Mouse (Mus musculus) heart, embryonic 11.5 days (tissue): ENCODE results near the gene Mien1. TPM values are rescaled to one million over a fixed set of nuclear protein-coding genes. Genes with fewer than 3 reads are reported as not detected.

ENCODE experiments used
- ATAC-seq: fragments of 200-750 bp; cut with Nextera tagmentation; replicated peaks from 2 replicates; pipeline ENCODE4 v1.8.0; 2017; ENCODE audit warnings: moderate library complexity; ENCODE audit not compliant: insufficient number of reproducible peaks, low FRiP score, low TSS enrichment
- H3K27ac ChIP-seq: fragments of 300-500 bp; sonication (generic); 2 replicates; pipeline ENCODE4 v1.5.1; 2014; ENCODE audit warnings: mild to moderate bottlenecking, low read depth, low read length
- H3K27me3 ChIP-seq: fragments of 300-500 bp; sonication (generic); 2 replicates; pipeline ENCODE4 v1.6.1; 2014; ENCODE audit warnings: mild to moderate bottlenecking, low read length, mixed read lengths; ENCODE audit not compliant: control insufficient read depth, insufficient read depth
- H3K36me3 ChIP-seq: fragments of 300-500 bp; sonication (generic); 2 replicates; pipeline ENCODE4 v1.6.1; 2014; ENCODE audit warnings: mild to moderate bottlenecking, low read length, moderate library complexity, mixed read lengths; ENCODE audit not compliant: control insufficient read depth, insufficient read depth
- H3K4me1 ChIP-seq: fragments of 300-500 bp; sonication (generic); 2 replicates; pipeline ENCODE4 v1.6.1; 2014; ENCODE audit warnings: low read length; ENCODE audit not compliant: control insufficient read depth, insufficient read depth
- H3K4me2 ChIP-seq: fragments of 300-500 bp; sonication (generic); 2 replicates; pipeline ENCODE4 v1.6.1; 2014; ENCODE audit warnings: mild to moderate bottlenecking, moderate library complexity
- H3K4me3 ChIP-seq: fragments of 300-500 bp; sonication (generic); 2 replicates; pipeline ENCODE4 v1.5.1; 2014; ENCODE audit warnings: low read depth, low read length
- H3K9ac ChIP-seq: fragments of 300-500 bp; sonication (generic); 2 replicates; pipeline ENCODE4 v1.6.1; 2014; ENCODE audit warnings: mild to moderate bottlenecking, low read depth, low read length, moderate library complexity
- H3K9me3 ChIP-seq: fragments of 300-500 bp; sonication (generic); replicated peaks from 2 replicates; pipeline ENCODE4 v1.6.1; 2016; ENCODE audit warnings: low read length; ENCODE audit not compliant: control insufficient read depth
- WGBS: fragments of 180-500 bp; shearing (Covaris S2); extraction: QIAGEN DNeasy Blood & Tissue Kit; methylation state at CpG from one replicate; pipeline ENCODE4 v1.1.7; 2014; ENCODE audit not compliant: insufficient replicate concordance; 5-methylcytosine and 5-hydroxymethylcytosine counted together
- polyA plus RNA-seq: library from polyadenylated mRNA; unstranded; fragments of >200 nt; fragmentation: Nextera tagmentation; extraction: Ambion mirVana; gene quantifications from 2 replicates; pipeline ENCODE4 v1.2.1, GENCODE M21; 2014

Mien1 gene
- polyA plus RNA-seq, 1 experiment from 2014 or later, result 107 TPM

DNA sequence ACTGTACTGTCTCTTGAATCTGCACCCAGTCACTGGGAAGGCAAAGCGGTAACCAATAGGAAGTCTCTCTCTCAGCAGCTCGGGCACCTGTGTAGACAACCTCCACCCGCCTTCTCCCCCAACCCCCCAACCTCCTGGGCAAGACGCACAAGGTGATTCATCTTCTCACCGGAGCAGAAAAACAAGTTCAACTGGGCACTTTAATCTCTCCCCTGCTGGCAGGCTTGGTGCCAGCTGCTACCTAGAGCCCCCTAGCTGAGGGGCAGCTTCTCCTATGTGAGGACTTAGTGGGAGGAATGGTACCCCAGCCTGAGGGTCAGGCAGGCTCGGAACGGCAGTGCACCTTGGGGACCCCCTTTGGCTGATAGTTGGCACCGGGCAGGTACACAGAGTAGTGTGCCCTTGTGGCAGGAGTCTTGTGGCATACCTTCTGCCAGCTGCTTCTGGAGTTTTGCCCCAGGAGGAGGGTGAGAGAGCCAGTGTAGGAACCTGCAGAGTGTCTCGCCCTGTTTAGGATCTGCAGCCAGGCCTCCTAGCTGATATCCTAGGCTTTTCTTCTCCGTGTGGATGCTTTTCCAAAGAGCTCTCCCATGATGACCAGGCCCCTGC lies 19.7 kb downstream of the Mien1 start:
- Histone ChIP-seq H3K4me2 (no peak overlapping the region), H3K36me3 (peaks cover 16% of the 10 kb centered on the region), H3K4me3 (no peak overlapping the region), H3K4me1 (peaks cover 46% of the 10 kb centered on the region), H3K9ac (0 out of 2 replicates have a peak overlapping the region, but pooled peaks have one; percentile 10), H3K9me3 (no peaks in the 10 kb centered on the region), H3K27me3 (no peaks in the 10 kb centered on the region), H3K27ac (peak overlapping the region; percentile 29; the same call in 1 of the 2 replicates)
- no peak for ATAC-seq
- WGBS, result 78% methylated on average over 10 of the region's 10 CpGs

DNA sequence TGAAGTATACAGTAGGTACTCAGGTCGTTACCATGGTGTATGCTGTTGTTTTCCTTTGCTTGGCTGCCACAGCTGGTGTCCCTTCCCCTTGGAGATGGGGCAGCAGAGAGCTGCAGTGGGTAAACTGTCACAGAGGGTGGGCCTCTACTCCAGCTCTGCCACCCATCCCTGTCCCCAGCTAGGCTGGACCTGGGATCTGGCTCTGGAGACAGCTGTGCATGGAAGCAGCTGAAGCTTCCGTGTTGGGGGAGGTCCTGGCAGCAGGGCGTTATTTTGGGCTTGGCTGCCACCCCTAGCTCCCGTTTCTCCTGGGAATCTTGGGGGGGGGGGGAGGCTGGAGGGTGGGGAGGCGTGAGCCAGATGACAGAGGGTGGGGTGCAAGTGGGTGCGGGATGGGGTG lies 20.5 kb downstream of the Mien1 start:
- Histone ChIP-seq H3K4me2 (no peak overlapping the region), H3K27ac (no peak overlapping the region), H3K27me3 (no peaks in the 10 kb centered on the region), H3K4me1 (peaks cover 51% of the 10 kb centered on the region), H3K36me3 (peaks cover 13% of the 10 kb centered on the region), H3K9me3 (no peaks in the 10 kb centered on the region), H3K9ac (no peak overlapping the region), H3K4me3 (no peak overlapping the region)
- no peak for ATAC-seq
- WGBS, result 50% methylated on average over 6 of the region's 6 CpGs

DNA sequence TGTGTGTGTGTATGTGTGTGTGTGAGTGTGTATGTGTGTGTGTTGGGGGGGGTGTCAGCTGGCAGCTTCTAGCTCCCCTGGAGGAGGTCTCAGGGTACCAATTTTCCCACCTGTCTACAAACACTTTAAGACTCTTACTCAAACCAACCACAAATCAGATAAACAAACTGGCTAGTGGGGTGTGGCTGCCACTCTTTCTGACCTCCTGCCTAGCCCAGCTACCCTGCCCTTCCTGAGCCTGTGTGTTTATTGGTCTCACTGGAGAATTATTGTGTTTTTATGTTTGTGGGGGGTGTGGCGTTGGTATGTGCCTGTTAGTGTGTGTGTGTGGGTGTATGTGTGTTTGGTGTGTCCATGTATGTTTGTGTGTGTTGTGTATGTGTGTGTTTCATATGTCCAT lies 21.7 kb downstream of the Mien1 start:
- H3K9me3 ChIP-seq, result no peaks in the 10 kb centered on the region
- no peak for ATAC-seq

GRCm38 (mm10) chr11:98414162-98414561 lies 24.6 kb downstream of the Mien1 start:
- H3K4me1 ChIP-seq, result peaks cover 63% of the 10 kb centered on the region
- H3K27ac ChIP-seq, result no peak overlapping the region
- H3K36me3 ChIP-seq, result no peaks in the 10 kb centered on the region
- peak overlapping the region; percentile 80 for H3K4me2 ChIP-seq
- H3K9ac ChIP-seq, result peak overlapping the region; percentile 97
- H3K27me3 ChIP-seq, result no peaks in the 10 kb centered on the region
- peak overlapping the region; percentile 97 for H3K4me3 ChIP-seq
- 36% methylated on average over 2 of the region's 2 CpGs for WGBS
- no peak for ATAC-seq
- no peaks in the 10 kb centered on the region for H3K9me3 ChIP-seq

More for the DNA sequence above, 21.7 kb downstream of the Mien1 start:
- H3K4me1 ChIP-seq, result peaks cover 51% of the 10 kb centered on the region
- H3K9ac ChIP-seq, result no peak overlapping the region
- no peak overlapping the region for H3K4me3 ChIP-seq
- no peak overlapping the region for H3K27ac ChIP-seq
- 79% methylated on average over 1 of the region's 1 CpGs for WGBS
- no peaks in the 10 kb centered on the region for H3K27me3 ChIP-seq
- peaks cover 5% of the 10 kb centered on the region for H3K36me3 ChIP-seq
- no peak overlapping the region for H3K4me2 ChIP-seq

- 16% methylated on average over 7 of the region's 7 CpGs for WGBS
- Histone ChIP-seq H3K4me3 (peak overlapping the region; percentile 97), H3K27ac (no peak overlapping the region; the same call in 1 of the 2 replicates), H3K9ac (peak overlapping the region; percentile 97), H3K4me1 (peaks cover 63% of the 10 kb centered on the region), H3K9me3 (no peaks in the 10 kb centered on the region), H3K36me3 (no peaks in the 10 kb centered on the region), H3K27me3 (no peaks in the 10 kb centered on the region), H3K4me2 (peak overlapping the region; percentile 80)
- no peak for ATAC-seq
These were observed 25.1 kb downstream of the Mien1 start for GRCm38 (mm10) chr11:98413731-98414130.

- Histone ChIP-seq H3K9ac (peak overlapping the region; percentile 97), H3K9me3 (no peaks in the 10 kb centered on the region), H3K27me3 (no peaks in the 10 kb centered on the region), H3K36me3 (no peaks in the 10 kb centered on the region), H3K4me3 (peak overlapping the region; percentile 97), H3K27ac (peak overlapping the region; percentile 97), H3K4me2 (peak overlapping the region; percentile 80), H3K4me1 (peaks cover 56% of the 10 kb centered on the region)
- WGBS, result 0% methylated on average over 39 of the region's 40 CpGs
- 0 out of 2 replicates have a peak, but pooled peaks have one; percentile 6 for ATAC-seq
These were observed 25.9 kb downstream of the Mien1 start for GRCm38 (mm10) chr11:98412797-98413301.

DNA sequence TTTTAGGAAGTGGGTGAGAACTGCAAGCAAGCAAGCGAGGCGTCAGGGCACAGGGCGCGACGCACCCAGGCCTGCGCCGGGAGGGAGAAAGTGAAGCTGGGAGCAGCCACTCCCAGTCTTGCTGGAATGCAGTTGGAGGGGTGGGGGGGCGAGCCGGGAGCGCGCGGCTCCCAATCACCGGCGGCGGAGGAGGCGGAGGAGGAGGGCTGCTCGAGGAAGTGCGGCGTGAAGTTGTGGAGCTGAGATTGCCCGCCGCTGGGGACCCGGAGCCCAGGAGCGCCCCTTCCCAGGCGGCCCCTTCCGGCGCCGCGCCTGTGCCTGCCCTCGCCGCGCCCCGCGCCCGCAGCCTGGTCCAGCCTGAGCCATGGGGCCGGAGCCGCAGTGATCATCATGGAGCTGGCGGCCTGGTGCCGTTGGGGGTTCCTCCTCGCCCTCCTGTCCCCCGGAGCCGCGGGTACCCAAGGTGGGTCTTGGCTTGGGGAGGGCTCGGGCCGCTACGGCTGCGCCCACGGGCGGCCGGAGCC lies 26.5 kb downstream of the Mien1 start, which contains the start of gene Erbb2:
Gene Erbb2, plus strand, starts transcription at position 198 of the 524 bp plus-strand sequence.
- peak within 1 kb of the TSS; percentile 97 for H3K27ac ChIP-seq
- H3K4me2 ChIP-seq, result peak within 1 kb of the TSS; percentile 80
- no peaks in the 10 kb centered on the region for H3K27me3 ChIP-seq
- WGBS, result under 1% methylated on average over 32 of the region's 49 CpGs
- H3K4me1 ChIP-seq, result peaks cover 52% of the 10 kb centered on the region
- peak within 1 kb of the TSS; percentile 97 for H3K9ac ChIP-seq
- no peaks in the 10 kb centered on the region for H3K9me3 ChIP-seq
- H3K4me3 ChIP-seq, result peak within 1 kb of the TSS; percentile 97
- ATAC-seq, result peak; percentile 69; the same call in 1 of the 2 replicates
- H3K36me3 ChIP-seq, result no peaks in the 10 kb centered on the region

GRCm38 (mm10) chr11:98409341-98409822 lies 29.4 kb downstream of the Mien1 start:
- 0 out of 2 replicates have a peak, but pooled peaks have one; percentile 31 for ATAC-seq
- H3K9me3 ChIP-seq, result no peaks in the 10 kb centered on the region
- H3K4me2 ChIP-seq, result peak overlapping the region; percentile 45
- no peaks in the 10 kb centered on the region for H3K36me3 ChIP-seq
- peak overlapping the region; percentile 73 for H3K27ac ChIP-seq
- H3K27me3 ChIP-seq, result no peaks in the 10 kb centered on the region
- peaks cover 33% of the 10 kb centered on the region for H3K4me1 ChIP-seq
- H3K9ac ChIP-seq, result peak overlapping the region; percentile 54; the same call in 1 of the 2 replicates
- WGBS, result 4% methylated on average over 10 of the region's 10 CpGs
- H3K4me3 ChIP-seq, result peak overlapping the region; percentile 8; the same call in 1 of the 2 replicates
